Mouse (Mus musculus): Measurements from ENCODE around the gene Fam229a.

DNA sequence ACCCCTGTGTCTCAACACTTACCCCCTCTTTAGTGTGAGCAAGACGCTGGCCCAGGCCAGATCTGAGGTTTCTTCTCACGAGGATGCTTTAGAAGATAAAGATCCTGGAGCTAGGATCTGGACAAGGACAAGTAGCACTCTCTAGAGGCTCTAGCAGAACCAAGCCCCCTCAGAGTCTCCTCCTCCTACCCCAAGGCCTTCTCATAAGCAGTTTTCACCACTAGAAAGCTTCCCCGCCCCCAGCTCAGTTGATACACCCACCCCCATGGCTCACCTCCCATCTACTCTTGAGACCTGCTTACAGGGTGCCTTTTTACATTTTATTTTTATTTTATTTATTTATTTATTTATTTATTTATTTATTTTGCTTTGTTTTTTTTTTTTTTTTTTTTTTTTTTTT lies 18.7 kb downstream of the Fam229a start:
- TF ChIP-seq CTCF (IDR thresholded peaks at IDR 0.05; ENCODE audit: extremely low read depth, insufficient read depth, low read length) (no peak), POLR2A (IDR thresholded peaks at IDR 0.05; ENCODE audit: extremely low read depth, insufficient read depth, low read length) (no peak)

All from cortical plate, adult 2 months (tissue).